Mouse (Mus musculus) forebrain, embryonic 15.5 days (tissue): ENCODE results near the gene H2al1b. TPM values are rescaled to one million over a fixed set of nuclear protein-coding genes. Genes with fewer than 3 reads are reported as not detected.

Source experiments
- polyA plus RNA-seq: library from polyadenylated mRNA; unstranded; fragments of >200 nt; fragmentation: Nextera tagmentation; extraction: Ambion mirVana; gene quantifications from 2 replicates; pipeline ENCODE4 v1.2.1, GENCODE M21; 2015

The H2al1b gene
- polyA plus RNA-seq, 1 experiment from 2014 or later = not detected

Other genes starting within 250 kb of the H2al1b start
- not detected in 2 replicates for gene H2al1a, start 3.2 kb upstream of the H2al1b start, polyA plus RNA-seq
- gene H2al1c, start 3.2 kb downstream of the H2al1b start, polyA plus RNA-seq = not detected in 2 replicates
- not detected in 2 replicates for gene H2al1d, start 6.4 kb downstream of the H2al1b start, polyA plus RNA-seq
- gene H2al1e, start 9.5 kb downstream of the H2al1b start, polyA plus RNA-seq = not detected in 2 replicates
- not detected in 2 replicates for gene H2al1f, start 12.7 kb downstream of the H2al1b start, polyA plus RNA-seq
- not detected in 2 replicates for gene H2al1g, start 15.8 kb downstream of the H2al1b start, polyA plus RNA-seq
- not detected in 2 replicates for gene H2al1h, start 19.1 kb downstream of the H2al1b start, polyA plus RNA-seq
- gene H2al1i, start 22.2 kb downstream of the H2al1b start, polyA plus RNA-seq = not detected in 2 replicates
- not detected in 2 replicates for gene H2al1j, start 25.4 kb downstream of the H2al1b start, polyA plus RNA-seq